Mouse (Mus musculus) forebrain, embryonic 13.5 days (tissue): ENCODE measurements at regions not wholly inside any gene's neighbourhood (a gene's known extent, or its start where the extent isn't known, plus 50 kb on each side); places are given as distances from the start of the nearest gene placed in this dataset.
"Not testable (repeated sequence)": the region's sequence is repeated elsewhere in the genome, so short reads cannot be mapped to it uniquely, and the experiment has no call there.

Experiments used
- ATAC-seq: fragments of 200-750 bp; cut with Nextera tagmentation; 2 replicates; pipeline ENCODE4 v1.8.0; 2017
- H3K27ac ChIP-seq: fragments of 300-500 bp; sonication (generic); 2 replicates; pipeline ENCODE4 v1.5.1; 2015; ENCODE audit warnings: inconsistent platforms, mild to moderate bottlenecking, moderate library complexity
- H3K27me3 ChIP-seq: fragments of 300-500 bp; sonication (generic); 2 replicates; pipeline ENCODE4 v1.6.1; 2015; ENCODE audit warnings: mild to moderate bottlenecking, inconsistent platforms
- H3K36me3 ChIP-seq: fragments of 300-500 bp; sonication (generic); 2 replicates; pipeline ENCODE4 v1.6.1; 2015; ENCODE audit warnings: mild to moderate bottlenecking, inconsistent platforms; ENCODE audit not compliant: poor library complexity, severe bottlenecking
- H3K4me1 ChIP-seq: fragments of 300-500 bp; sonication (generic); 2 replicates; pipeline ENCODE4 v1.6.1; 2015; ENCODE audit warnings: inconsistent platforms
- H3K4me2 ChIP-seq: fragments of 300-500 bp; sonication (generic); 2 replicates; pipeline ENCODE4 v1.6.1; 2015; ENCODE audit warnings: inconsistent platforms, mild to moderate bottlenecking, moderate library complexity
- H3K4me3 ChIP-seq: fragments of 300-500 bp; sonication (generic); 2 replicates; pipeline ENCODE4 v1.5.1; 2015; ENCODE audit warnings: mild to moderate bottlenecking, inconsistent platforms
- H3K9ac ChIP-seq: fragments of 300-500 bp; sonication (generic); 2 replicates; pipeline ENCODE4 v1.6.1; 2015; ENCODE audit warnings: mild to moderate bottlenecking, inconsistent platforms
- H3K9me3 ChIP-seq: fragments of 300-500 bp; sonication (generic); replicated peaks from 2 replicates; pipeline ENCODE4 v1.6.1; 2016; ENCODE audit warnings: inconsistent platforms
- WGBS: fragments of 180-500 bp; shearing (Covaris S2); methylation state at CpG from one replicate; pipeline ENCODE4 v1.1.7; 2015; 5-methylcytosine and 5-hydroxymethylcytosine counted together

DNA sequence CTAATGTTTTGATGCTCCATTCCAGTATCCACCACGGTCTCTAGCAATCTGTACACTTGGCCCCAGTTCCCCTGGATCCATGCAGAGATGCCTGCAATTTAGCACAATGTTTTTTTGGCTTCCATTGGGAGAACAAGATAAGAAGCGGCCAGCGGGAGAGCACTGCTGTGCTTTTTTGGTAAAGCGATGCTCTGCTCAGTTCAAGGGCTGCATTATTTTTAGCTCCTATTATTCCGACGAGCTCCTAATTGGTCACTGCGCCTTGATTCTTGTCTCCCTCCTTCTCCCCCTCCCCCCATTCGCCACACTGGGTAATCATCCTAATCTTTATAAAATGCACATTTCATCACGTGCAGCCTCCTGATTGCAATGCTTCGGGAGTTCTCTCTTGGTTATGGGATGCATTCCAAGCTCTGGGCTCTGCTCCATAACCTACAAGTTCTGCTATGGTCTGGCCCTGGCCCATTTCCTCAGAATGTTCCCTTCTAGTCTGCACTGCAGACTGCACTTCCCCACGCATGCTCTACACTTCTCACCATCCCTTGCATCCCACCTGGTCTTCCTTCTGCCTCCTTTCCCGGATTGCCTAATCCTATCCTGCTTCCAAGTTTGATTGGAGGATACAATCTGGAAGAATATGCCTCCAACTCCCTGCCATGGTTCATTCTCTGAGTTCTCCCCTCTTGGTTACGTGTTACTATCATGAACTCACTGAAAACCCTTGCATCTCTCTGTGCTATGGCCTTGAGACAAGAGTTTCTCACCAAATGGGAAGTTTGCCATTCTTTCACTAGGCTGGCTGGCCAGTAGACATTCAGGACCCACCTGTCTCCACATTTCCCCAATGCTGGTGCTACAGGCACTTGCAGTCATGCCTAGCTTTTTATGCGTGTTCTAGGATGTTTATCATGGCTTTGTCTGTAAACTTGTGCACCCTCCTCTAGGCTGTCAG is 467.8 kb upstream of the Auts2 start:
- peak; percentile 70; the same call in 1 of the 2 replicates for ATAC-seq
- WGBS: 62% methylated on average over 14 of the region's 14 CpGs

GRCm38 (mm10) chr5:132982866-132983265 is 439.7 kb upstream of the Auts2 start:
- H3K27ac ChIP-seq: no peak overlapping the region
- 92% methylated on average over 7 of the region's 7 CpGs for WGBS
- H3K9ac ChIP-seq: no peak overlapping the region
- no peaks in the 10 kb centered on the region for H3K27me3 ChIP-seq
- no peak overlapping the region for H3K4me3 ChIP-seq
- H3K9me3 ChIP-seq: no peaks in the 10 kb centered on the region
- H3K4me1 ChIP-seq: no peaks in the 10 kb centered on the region
- no peak overlapping the region for H3K4me2 ChIP-seq
- no peak for ATAC-seq
- no peaks in the 10 kb centered on the region for H3K36me3 ChIP-seq

More for the DNA sequence above, 467.8 kb upstream of the Auts2 start:
- H3K9ac ChIP-seq: no peak overlapping the region
- H3K4me2 ChIP-seq: no peak overlapping the region
- no peak overlapping the region for H3K4me3 ChIP-seq
- no peak overlapping the region for H3K27ac ChIP-seq
- H3K4me1 ChIP-seq: no peaks in the 10 kb centered on the region
- H3K9me3 ChIP-seq: no peaks in the 10 kb centered on the region
- no peaks in the 10 kb centered on the region for H3K27me3 ChIP-seq
- no peaks in the 10 kb centered on the region for H3K36me3 ChIP-seq

GRCm38 (mm10) chr5:132979013-132979412 is 435.9 kb upstream of the Auts2 start:
- H3K9me3 ChIP-seq: no peaks in the 10 kb centered on the region
- no peak overlapping the region for H3K9ac ChIP-seq
- no peak overlapping the region for H3K4me2 ChIP-seq
- whole genome bisulfite sequencing: 90% methylated on average over 5 of the region's 5 CpGs
- H3K27ac ChIP-seq: no peak overlapping the region
- no peak overlapping the region for H3K4me3 ChIP-seq
- no peaks in the 10 kb centered on the region for H3K27me3 ChIP-seq
- ATAC-seq: no peak
- H3K4me1 ChIP-seq: peaks cover 14% of the 10 kb centered on the region
- no peaks in the 10 kb centered on the region for H3K36me3 ChIP-seq

DNA sequence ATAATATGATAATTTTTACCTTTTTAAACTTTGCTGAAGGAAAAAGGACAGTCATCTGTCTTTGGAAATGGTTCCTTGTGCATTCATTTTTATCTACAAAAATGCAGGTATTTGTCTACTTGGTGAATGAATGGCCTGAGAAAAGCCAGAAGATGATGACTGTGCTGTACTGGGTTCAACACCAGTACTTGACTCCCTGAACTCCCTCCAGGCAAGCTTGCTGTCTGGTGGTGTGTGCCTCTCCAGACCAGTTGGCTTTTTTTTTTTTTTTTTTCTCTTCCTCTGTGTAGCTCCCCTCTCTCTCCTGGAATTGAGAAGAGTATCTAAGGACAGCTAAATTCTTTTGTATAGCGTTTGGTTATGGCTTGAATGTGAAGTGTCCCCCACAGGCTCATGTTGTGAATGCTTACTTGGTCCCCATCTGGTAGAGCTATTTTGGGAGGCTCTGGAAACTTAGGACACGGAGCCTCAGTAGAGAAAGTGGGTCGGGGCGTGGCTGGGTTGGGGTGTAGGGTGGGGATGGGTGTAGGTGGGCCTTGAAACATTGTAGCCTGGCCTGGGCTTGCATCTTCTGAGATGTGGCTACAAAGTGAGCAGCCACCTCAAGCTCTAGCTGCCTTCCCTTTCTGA is 432.3 kb upstream of the Auts2 start:
- Histone ChIP-seq H3K27ac (no peak overlapping the region), H3K36me3 (no peaks in the 10 kb centered on the region), H3K27me3 (no peaks in the 10 kb centered on the region), H3K9ac (no peak overlapping the region), H3K4me2 (no peak overlapping the region), H3K4me1 (peaks cover 19% of the 10 kb centered on the region), H3K4me3 (no peak overlapping the region), H3K9me3 (no peaks in the 10 kb centered on the region; the same call in 1 of the 2 replicates)
- ATAC-seq: no peak
- 81% methylated on average over 4 of the region's 4 CpGs for WGBS

DNA sequence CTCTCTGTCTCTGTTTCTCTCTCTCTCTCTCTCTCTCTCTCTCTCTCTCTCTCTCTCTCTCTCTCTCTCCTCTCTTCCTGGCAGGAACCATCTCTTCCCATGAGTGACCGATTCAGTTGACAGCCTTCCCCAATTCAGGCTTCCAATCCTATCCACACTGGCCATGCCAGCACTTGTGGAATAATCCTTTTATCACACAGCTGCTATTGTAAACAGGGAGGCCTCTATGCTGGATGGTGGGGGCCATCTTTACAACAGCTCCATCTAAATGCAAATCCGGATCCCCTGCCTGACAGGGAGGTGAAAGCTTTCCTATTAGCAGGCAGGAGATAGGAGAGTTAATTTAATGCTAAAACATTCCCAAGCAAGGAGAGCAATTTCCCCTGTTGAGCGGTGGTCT is 431.7 kb upstream of the Auts2 start:
- peak; percentile 38; the same call in 1 of the 2 replicates for ATAC-seq
- Histone ChIP-seq H3K9me3 (no peaks in the 10 kb centered on the region; the same call in 1 of the 2 replicates), H3K27ac (no peak overlapping the region), H3K4me2 (no peak overlapping the region), H3K4me3 (no peak overlapping the region), H3K36me3 (no peaks in the 10 kb centered on the region), H3K9ac (no peak overlapping the region), H3K4me1 (peaks cover 19% of the 10 kb centered on the region), H3K27me3 (no peaks in the 10 kb centered on the region)
- WGBS: 4% methylated on average over 3 of the region's 3 CpGs

DNA sequence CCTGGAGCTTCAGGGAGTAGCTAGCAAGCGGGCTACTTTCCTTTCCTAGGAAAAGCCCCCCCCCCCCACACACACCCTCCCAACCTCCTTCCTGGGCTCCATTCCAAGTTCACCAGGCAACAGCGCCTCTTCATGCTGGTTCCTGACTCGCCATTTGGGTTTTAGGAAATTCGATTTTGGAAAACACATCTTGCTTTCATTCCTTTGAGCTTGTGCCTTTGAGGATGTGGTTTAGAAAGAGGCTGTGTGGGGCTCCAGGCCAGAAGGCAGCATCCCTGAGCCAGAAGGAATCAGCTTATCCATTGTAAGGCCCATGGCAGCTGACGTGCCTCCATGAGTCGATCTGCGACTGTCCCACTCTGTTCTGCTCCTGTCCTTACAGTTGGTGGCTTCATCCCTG is 427.9 kb upstream of the Auts2 start:
- H3K4me2 ChIP-seq: no peak overlapping the region
- H3K36me3 ChIP-seq: no peaks in the 10 kb centered on the region
- H3K9me3 ChIP-seq: no peaks in the 10 kb centered on the region; the same call in 1 of the 2 replicates
- H3K4me3 ChIP-seq: no peak overlapping the region
- no peak overlapping the region for H3K27ac ChIP-seq
- no peak for ATAC-seq
- 67% methylated on average over 7 of the region's 7 CpGs for WGBS
- H3K9ac ChIP-seq: no peak overlapping the region
- peaks cover 19% of the 10 kb centered on the region for H3K4me1 ChIP-seq
- H3K27me3 ChIP-seq: no peaks in the 10 kb centered on the region

DNA sequence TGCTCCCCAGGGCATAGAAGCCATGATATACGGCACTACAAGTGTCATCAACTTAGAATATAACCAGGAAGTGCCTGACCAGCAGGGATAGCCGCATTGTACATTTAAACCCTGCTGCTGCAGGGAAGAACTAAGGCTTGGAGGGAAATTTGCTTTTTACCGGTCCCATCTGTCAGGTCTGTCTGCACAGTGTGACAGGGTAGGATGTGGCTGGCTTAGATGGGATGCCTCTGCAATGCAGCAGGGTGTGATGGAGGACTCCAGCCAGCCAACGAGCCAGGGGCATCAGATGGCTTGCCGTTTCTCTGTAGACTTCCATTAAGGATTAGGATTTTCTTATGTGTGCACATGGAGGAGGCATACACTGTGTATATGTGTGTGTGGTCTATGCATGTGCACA is 426.2 kb upstream of the Auts2 start:
- Histone ChIP-seq H3K4me3 (no peak overlapping the region), H3K9ac (no peak overlapping the region)

GRCm38 (mm10) chr5:132959901-132960300 is 416.8 kb upstream of the Auts2 start:
- no peak overlapping the region for H3K4me3 ChIP-seq
- H3K36me3 ChIP-seq: no peaks in the 10 kb centered on the region
- no peaks in the 10 kb centered on the region for H3K27me3 ChIP-seq
- H3K4me1 ChIP-seq: no peaks in the 10 kb centered on the region
- no peak overlapping the region for H3K4me2 ChIP-seq
- ATAC-seq: no peak
- 75% methylated on average over 1 of the region's 1 CpGs for WGBS
- no peaks in the 10 kb centered on the region; the same call in 1 of the 2 replicates for H3K9me3 ChIP-seq
- H3K9ac ChIP-seq: no peak overlapping the region
- no peak overlapping the region for H3K27ac ChIP-seq

More for the DNA sequence above, 426.2 kb upstream of the Auts2 start:
- ATAC-seq: no peak
- WGBS: 78% methylated on average over 5 of the region's 5 CpGs
- Histone ChIP-seq H3K27me3 (no peaks in the 10 kb centered on the region), H3K36me3 (no peaks in the 10 kb centered on the region), H3K9me3 (no peaks in the 10 kb centered on the region; the same call in 1 of the 2 replicates), H3K27ac (no peak overlapping the region), H3K4me2 (no peak overlapping the region), H3K4me1 (peaks cover 9% of the 10 kb centered on the region)

DNA sequence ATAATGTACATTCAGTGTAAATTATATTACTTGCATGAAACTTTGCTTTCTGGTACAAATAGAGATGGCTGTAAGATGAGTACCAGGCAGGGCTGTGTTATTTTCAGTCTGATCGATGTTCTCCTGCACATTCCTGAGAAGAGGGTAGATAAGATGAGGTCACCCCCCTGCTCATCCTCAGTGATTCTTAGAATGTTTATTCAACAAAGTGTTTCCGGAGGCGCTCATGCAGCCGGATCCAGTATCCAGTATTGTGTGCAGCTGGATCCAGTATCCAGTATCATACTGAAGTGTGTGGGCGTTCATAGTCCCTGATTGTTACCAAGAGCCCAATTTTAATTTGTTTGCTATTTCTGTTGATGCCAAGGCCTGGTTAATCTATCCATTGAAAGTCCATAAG is 413.0 kb upstream of the Auts2 start:
- no peak for ATAC-seq
- Histone ChIP-seq H3K4me3 (no peak overlapping the region), H3K4me1 (0 out of 2 replicates have a peak, but pooled peaks cover 2% of the 10 kb centered on the region), H3K9ac (no peak overlapping the region), H3K27ac (no peak overlapping the region), H3K4me2 (no peak overlapping the region), H3K27me3 (no peaks in the 10 kb centered on the region), H3K36me3 (no peaks in the 10 kb centered on the region), H3K9me3 (no peaks in the 10 kb centered on the region; the same call in 1 of the 2 replicates)
- 72% methylated on average over 5 of the region's 5 CpGs for WGBS

GRCm38 (mm10) chr5:132955051-132955450 is 411.9 kb upstream of the Auts2 start:
- H3K4me2 ChIP-seq: no peak overlapping the region
- no peaks in the 10 kb centered on the region for H3K9me3 ChIP-seq
- H3K4me1 ChIP-seq: 0 out of 2 replicates have a peak, but pooled peaks cover 6% of the 10 kb centered on the region
- H3K27me3 ChIP-seq: no peaks in the 10 kb centered on the region
- 92% methylated on average over 8 of the region's 8 CpGs for WGBS
- no peak overlapping the region for H3K4me3 ChIP-seq
- no peak overlapping the region for H3K9ac ChIP-seq
- no peak overlapping the region for H3K27ac ChIP-seq
- no peaks in the 10 kb centered on the region for H3K36me3 ChIP-seq
- ATAC-seq: no peak

DNA sequence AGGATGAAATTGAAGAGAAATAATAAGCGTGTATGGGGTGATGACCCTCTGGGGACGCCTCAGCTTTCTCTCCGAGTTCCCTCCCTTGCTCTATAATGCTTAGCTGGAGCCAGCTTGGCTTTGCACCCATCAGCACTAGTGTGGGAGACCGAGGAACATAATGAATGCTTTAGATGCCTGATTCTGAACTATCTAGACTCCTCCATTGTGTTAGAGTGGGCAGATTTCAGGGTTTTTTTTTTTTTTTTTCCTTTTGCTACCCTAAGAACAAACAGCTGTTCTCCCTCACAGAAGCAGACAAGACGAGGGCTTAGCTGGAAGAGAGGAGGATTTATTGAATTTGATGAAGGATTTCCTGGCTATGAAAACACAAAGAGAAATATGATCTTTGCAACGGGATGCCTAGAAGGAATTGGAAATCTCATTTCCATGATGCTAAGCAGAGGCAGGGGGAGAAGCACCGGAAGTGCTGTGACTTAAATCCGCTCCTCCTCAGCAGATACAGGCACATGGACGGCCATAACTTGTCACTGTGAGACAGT is 390.4 kb upstream of the Auts2 start:
- 77% methylated on average over 9 of the region's 9 CpGs for WGBS
- no peaks in the 10 kb centered on the region for H3K27me3 ChIP-seq

DNA sequence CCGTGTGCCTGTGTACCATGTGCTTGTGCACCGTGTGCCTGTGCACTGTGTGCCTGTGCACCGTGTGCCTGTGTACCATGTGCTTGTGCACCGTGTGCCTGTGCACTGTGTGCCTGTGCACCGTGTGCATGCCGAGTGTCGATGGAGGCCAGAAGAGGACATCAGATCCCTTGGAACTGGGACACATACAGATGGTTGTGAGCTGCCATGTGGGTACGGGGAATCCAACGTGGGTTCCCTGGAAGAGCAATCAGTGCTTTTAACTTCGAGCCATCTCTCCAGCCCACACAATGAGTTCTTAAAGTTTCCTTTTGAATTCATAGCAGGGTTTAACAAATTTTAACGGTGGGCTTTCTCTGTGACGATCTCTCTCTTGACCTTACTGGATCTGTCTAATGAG is 386.8 kb upstream of the Auts2 start:
- WGBS: 86% methylated on average over 12 of the region's 12 CpGs
- not testable (repeated sequence) for H3K36me3 ChIP-seq, H3K27ac ChIP-seq, ATAC-seq, H3K9me3 ChIP-seq, H3K4me3 ChIP-seq, H3K4me2 ChIP-seq, H3K27me3 ChIP-seq, H3K9ac ChIP-seq
- H3K4me1 ChIP-seq: peaks cover 11% of the 10 kb centered on the region; the same call in 1 of the 2 replicates

More for the DNA sequence above, 390.4 kb upstream of the Auts2 start:
- Histone ChIP-seq H3K4me1 (no peaks in the 10 kb centered on the region), H3K4me3 (no peak overlapping the region), H3K9me3 (no peaks in the 10 kb centered on the region), H3K27ac (no peak overlapping the region), H3K9ac (no peak overlapping the region), H3K4me2 (no peak overlapping the region), H3K36me3 (no peaks in the 10 kb centered on the region)
- no peak for ATAC-seq
